Comparison of ENCODE assay signal across 8 mouse cellular contexts in the genomic region with DNA sequence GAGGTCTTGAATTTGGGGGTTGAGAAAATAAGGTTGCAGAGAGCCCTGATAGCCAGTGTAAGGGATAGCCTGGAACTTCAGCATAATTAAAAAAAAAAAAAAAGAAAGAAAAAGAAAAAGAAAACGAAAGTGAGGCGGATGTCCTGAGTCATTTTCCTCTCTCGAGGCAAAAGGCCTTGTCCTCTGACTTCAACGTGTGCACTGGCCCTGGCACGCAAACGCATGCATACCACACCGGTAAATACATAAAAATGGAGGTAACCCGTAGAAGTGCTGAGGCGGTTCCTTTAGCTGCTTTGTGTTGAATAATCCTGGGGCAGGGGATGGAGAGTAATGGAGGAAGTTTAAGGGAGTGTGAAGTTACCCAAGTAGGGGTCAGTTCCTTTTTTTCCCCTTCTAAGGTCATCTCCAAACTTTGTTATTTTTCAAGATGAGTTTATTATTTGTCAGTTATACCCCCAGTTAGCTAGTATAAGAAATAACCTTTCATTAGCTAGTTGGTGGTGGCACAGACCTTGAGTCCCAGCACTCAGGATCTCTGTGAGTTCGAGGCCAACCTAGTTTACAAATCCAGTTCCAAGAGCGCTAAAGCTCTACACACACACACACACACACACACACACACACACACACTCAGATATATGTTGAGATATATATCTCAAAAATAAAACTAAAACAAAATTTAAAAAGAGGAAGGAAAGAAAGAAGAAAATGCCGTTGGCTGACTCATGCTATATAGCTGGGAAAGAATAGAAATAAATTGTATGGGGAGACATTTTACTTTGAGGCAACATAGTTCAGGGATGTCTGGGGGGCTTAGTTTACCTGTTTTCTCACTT. TPM values are rescaled to one million over a fixed set of nuclear protein-coding genes. Genes with fewer than 3 reads are reported as not detected.
DNase-seq lines count a peak whose midpoint lies in the region; ATAC-seq and TF ChIP-seq lines count a peak whose summit lies in the region.

No protein-coding gene starts in this region.

- no peaks in the 10 kb centered on the region for H3K79me2 ChIP-seq in liver, adult 2 months (ENCODE audit: control insufficient read depth, insufficient read depth, low read length)

- H3K27me3 ChIP-seq in liver, adult 2 months (ENCODE audit: control insufficient read depth, insufficient read depth, low read length), result no peaks in the 10 kb centered on the region
- H3K27me3 ChIP-seq in embryonic facial prominence, embryonic 14.5 days (replicated peaks; ENCODE audit: control insufficient read depth, insufficient read depth, low read length), result peaks cover 36% of the 10 kb centered on the region
- H3K27me3 ChIP-seq in limb, embryonic 12.5 days, result peaks cover 59% of the 10 kb centered on the region

- no peaks in the 10 kb centered on the region for H3K36me3 ChIP-seq in liver, adult 2 months (ENCODE audit: control insufficient read depth, insufficient read depth, low read length)
- H3K36me3 ChIP-seq in embryonic facial prominence, embryonic 14.5 days (ENCODE audit: control insufficient read depth, insufficient read depth, low read length), result no peaks in the 10 kb centered on the region
- H3K36me3 ChIP-seq in limb, embryonic 12.5 days, result no peaks in the 10 kb centered on the region

- H3K4me1 ChIP-seq in liver, adult 2 months (ENCODE audit: control insufficient read depth, insufficient read depth, low read length), result no peaks in the 10 kb centered on the region
- H3K4me1 ChIP-seq in embryonic facial prominence, embryonic 14.5 days (ENCODE audit: control insufficient read depth, insufficient read depth, low read length), result no peaks in the 10 kb centered on the region
- H3K4me1 ChIP-seq in limb, embryonic 12.5 days (replicated peaks), result 0 out of 2 replicates have a peak, but pooled peaks cover 12% of the 10 kb centered on the region

- peak; percentile 22 for DNase-seq in liver, adult 2 months (ENCODE audit: extremely low read depth, low read depth, low spot score)
- no peak for DNase-seq in liver
- no peak for DNase-seq in embryonic facial prominence, embryonic 14.5 days (ENCODE audit: low spot score)
- DNase-seq in naive thymus-derived CD4-positive, alpha-beta T cell, adult 2 months (ENCODE audit: low read depth), result peak; percentile 23
- DNase-seq in urinary bladder, postnatal 36 days (ENCODE audit: low spot score in 2 of 2), result no peak
- DNase-seq in gastrocnemius, postnatal 36 days, result no peak
- DNase-seq in gastrocnemius, postnatal 4 days (ENCODE audit: low spot score in 2 of 2), result no peak

- ATAC-seq in embryonic facial prominence, embryonic 14.5 days (ENCODE audit: low read depth), result no peak
- ATAC-seq in limb, embryonic 12.5 days (ENCODE audit: insufficient number of reproducible peaks, insufficient read depth, low FRiP score, low TSS enrichment, low read depth), result no peak

- H3K27ac ChIP-seq in liver, adult 2 months (replicated peaks; ENCODE audit: insufficient read depth, low read depth, low read length), result peak overlapping the region; percentile 53
- no peak overlapping the region for H3K27ac ChIP-seq in embryonic facial prominence, embryonic 14.5 days (replicated peaks; ENCODE audit: low read depth, low read length)
- no peak overlapping the region for H3K27ac ChIP-seq in limb, embryonic 12.5 days

- peak overlapping the region; percentile 58 for H3K4me3 ChIP-seq in liver, adult 2 months (ENCODE audit: insufficient read depth, low read depth, low read length)
- peak overlapping the region; percentile 31 for H3K4me3 ChIP-seq in embryonic facial prominence, embryonic 14.5 days (ENCODE audit: low read depth, low read length)
- H3K4me3 ChIP-seq in limb, embryonic 12.5 days (replicated peaks), result peak overlapping the region; percentile 41; the same call in 1 of the 2 replicates

- peak overlapping the region; percentile 58 for H3K4me2 ChIP-seq in embryonic facial prominence, embryonic 14.5 days (ENCODE audit: low read depth, low read length)
- H3K4me2 ChIP-seq in limb, embryonic 12.5 days, result peak overlapping the region; percentile 69

- intact Hi-C loops in gastrocnemius, postnatal 36 days (cut with DNase I), result no loop called here

- no peak for TF ChIP-seq CTCF in liver, adult 2 months (IDR thresholded peaks at IDR 0.05; ENCODE audit: low read depth, low read length)

- 39% methylated on average over 12 of the region's 12 CpGs for WGBS in liver, adult 2 months
- 41% methylated on average over 12 of the region's 12 CpGs for WGBS in embryonic facial prominence, embryonic 14.5 days
- 39% methylated on average over 12 of the region's 12 CpGs for WGBS in limb, embryonic 12.5 days

- no peak for TF ChIP-seq POLR2A in liver, adult 2 months (IDR thresholded peaks at IDR 0.05; ENCODE audit: extremely low read depth, insufficient read depth, low read length)

- H3K9me3 ChIP-seq in embryonic facial prominence, embryonic 14.5 days (ENCODE audit: control insufficient read depth, low read length), result no peaks in the 10 kb centered on the region
- H3K9me3 ChIP-seq in limb, embryonic 12.5 days, result no peaks in the 10 kb centered on the region

- no peak overlapping the region for H3K9ac ChIP-seq in liver, adult 2 months (ENCODE audit: low read depth, low read length)
- peak overlapping the region; percentile 30; the same call in 1 of the 2 replicates for H3K9ac ChIP-seq in embryonic facial prominence, embryonic 14.5 days (ENCODE audit: low read depth, low read length)
- no peak overlapping the region for H3K9ac ChIP-seq in limb, embryonic 12.5 days (replicated peaks)

RNA-seq across cellular contexts. Expression of a gene that starts 0.6 kb away (rescaled TPM):
- total RNA-seq in liver, adult 2 months (2014; rRNA removed), result 6.0 and 6.4 TPM in 2 replicates
- polyA plus RNA-seq in liver, adult 2 months (2012; rRNA removed), result 1.1 and 2.5 TPM in 2 replicates
- polyA plus RNA-seq in embryonic facial prominence, embryonic 14.5 days (2014; fragmentation: Nextera tagmentation; extraction: Ambion mirVana), result 1.2 and 2.5 TPM in 2 replicates
- polyA plus RNA-seq in limb, embryonic 12.5 days (2016; fragmentation: Nextera tagmentation; extraction: Ambion mirVana), result 0.24 and 0.84 TPM in 2 replicates
- under 1 TPM; 0.44 to 0.92 TPM for total RNA-seq in gastrocnemius, postnatal 36 days (2021)
- 1 to 10 TPM; 2.9 to 3.1 TPM for total RNA-seq in gastrocnemius, postnatal 4 days (2021)

RNA-seq across cellular contexts. Expression of a gene that starts 38.6 kb away (rescaled TPM):
- total RNA-seq in liver, adult 2 months (2014; rRNA removed), result 12.2 and 14.0 TPM in 2 replicates
- 4.9 and 6.3 TPM in 2 replicates for polyA plus RNA-seq in liver, adult 2 months (2012; rRNA removed)
- polyA plus RNA-seq in embryonic facial prominence, embryonic 14.5 days (2014; fragmentation: Nextera tagmentation; extraction: Ambion mirVana), result 42.1 and 46.9 TPM in 2 replicates
- 80.2 and 80.3 TPM in 2 replicates for polyA plus RNA-seq in limb, embryonic 12.5 days (2016; fragmentation: Nextera tagmentation; extraction: Ambion mirVana)
- total RNA-seq in gastrocnemius, postnatal 36 days (2021), result 1 to 10 TPM; 3.4 to 4.9 TPM
- total RNA-seq in gastrocnemius, postnatal 4 days (2021), result 10 to 100 TPM; 18.6 to 18.7 TPM

RNA-seq across cellular contexts. Expression of a gene that starts 55.0 kb away (rescaled TPM):
- 0.09 TPM in 1 of 2 replicates, not detected in the other for total RNA-seq in liver, adult 2 months (2014; rRNA removed)
- 0.06 and 0.09 TPM in 2 replicates for polyA plus RNA-seq in liver, adult 2 months (2012; rRNA removed)
- 0.13 and 0.22 TPM in 2 replicates for polyA plus RNA-seq in embryonic facial prominence, embryonic 14.5 days (2014; fragmentation: Nextera tagmentation; extraction: Ambion mirVana)
- polyA plus RNA-seq in limb, embryonic 12.5 days (2016; fragmentation: Nextera tagmentation; extraction: Ambion mirVana), result not detected in 2 replicates
- total RNA-seq in gastrocnemius, postnatal 36 days (2021), result 1 to 10 TPM in 1 of 2 experiments, under 1 TPM in 1; 0.71 to 1.5 TPM
- 1 to 10 TPM; 3.9 to 4.2 TPM for total RNA-seq in gastrocnemius, postnatal 4 days (2021)

Comparison
In these comparisons a context has a peak if more than half of its experiments do, and no peak if none do; other contexts are left out.
1. DNase-seq: peak in liver, adult 2 months (single experiment) and naive thymus-derived CD4-positive, alpha-beta T cell, adult 2 months (single experiment); none in liver (single experiment), embryonic facial prominence, embryonic 14.5 days (single experiment), urinary bladder, postnatal 36 days (0 of 2), gastrocnemius, postnatal 36 days (0 of 2) and gastrocnemius, postnatal 4 days (0 of 2).
2. Peak in every context shown above with its lines, with median percentiles within 50 percentile points of each other: H3K4me3 ChIP-seq.